Mouse (Mus musculus) E14TG2a.4 (cell line): ENCODE measurements at regions not wholly inside any gene's neighbourhood (a gene's known extent, or its start where the extent isn't known, plus 50 kb on each side); places are given as distances from the start of the nearest gene placed in this dataset.

Source experiments
- CTCF ChIP-seq: conservative IDR thresholded peaks from 2 replicates; pipeline ENCODE4 v1.5.1; 2014; ENCODE audit warnings: low read length
- NANOG ChIP-seq: IDR thresholded peaks from 2 replicates; pipeline ENCODE4 v1.6.1; 2014; ENCODE audit warnings: borderline replicate concordance, low read length, mixed read lengths
- POU5F1 ChIP-seq: IDR thresholded peaks from 2 replicates; pipeline ENCODE4 v1.6.1; 2014; ENCODE audit warnings: low read length, borderline replicate concordance

- TF ChIP-seq CTCF: no peak
- no peak for TF ChIP-seq POU5F1
- no peak for TF ChIP-seq NANOG
Observed at GRCm38 (mm10) chr13:97418681-97419080, 177.8 kb downstream of the Enc1 start.
